Mouse (Mus musculus): ENCODE results near the gene Lrp6.

The Lrp6 gene

GRCm38 (mm10) chr6:134498518-134498917 is 68.2 kb downstream of the Lrp6 start:
- DNase-seq (ENCODE audit: low read depth in 1 of 2, low spot score in 2 of 2), result no peak

GRCm38 (mm10) chr6:134494828-134495698 is 71.7 kb downstream of the Lrp6 start:
- no peak for DNase-seq (ENCODE audit: low read depth in 1 of 2, low spot score in 2 of 2)

- DNase-seq (ENCODE audit: low read depth in 1 of 2, low spot score in 2 of 2), result no peak
Measured at GRCm38 (mm10) chr6:134489637-134490036, 77.1 kb downstream of the Lrp6 start.

GRCm38 (mm10) chr6:134489130-134489529 is 77.6 kb downstream of the Lrp6 start:
- DNase-seq (ENCODE audit: low read depth in 1 of 2, low spot score in 2 of 2), result no peak

- DNase-seq (ENCODE audit: low read depth in 1 of 2, low spot score in 2 of 2), result no peak
Measured at GRCm38 (mm10) chr6:134486318-134486717, 80.4 kb downstream of the Lrp6 start.

- no peak for DNase-seq (ENCODE audit: low read depth in 1 of 2, low spot score in 2 of 2)
Measured at GRCm38 (mm10) chr6:134479481-134479880, 87.3 kb downstream of the Lrp6 start.

GRCm38 (mm10) chr6:134473143-134473561 is 93.6 kb downstream of the Lrp6 start:
- DNase-seq (ENCODE audit: low read depth in 1 of 2, low spot score in 2 of 2), result no peak

- DNase-seq (ENCODE audit: low read depth in 1 of 2, low spot score in 2 of 2), result no peak
Measured at GRCm38 (mm10) chr6:134470857-134471256, 95.9 kb downstream of the Lrp6 start.

- DNase-seq (ENCODE audit: low read depth in 1 of 2, low spot score in 2 of 2), result no peak
Measured at GRCm38 (mm10) chr6:134469297-134469696, 97.5 kb downstream of the Lrp6 start.

GRCm38 (mm10) chr6:134466671-134467229 is 100.0 kb downstream of the Lrp6 start:
- no peak for DNase-seq (ENCODE audit: low read depth in 1 of 2, low spot score in 2 of 2)

GRCm38 (mm10) chr6:134461175-134461574 is 105.6 kb downstream of the Lrp6 start:
- no peak for DNase-seq (ENCODE audit: low read depth in 1 of 2, low spot score in 2 of 2)

GRCm38 (mm10) chr6:134458376-134458775 is 108.4 kb downstream of the Lrp6 start:
- DNase-seq (ENCODE audit: low read depth in 1 of 2, low spot score in 2 of 2), result no peak

GRCm38 (mm10) chr6:134454093-134454492 is 112.7 kb downstream of the Lrp6 start:
- no peak for DNase-seq (ENCODE audit: low read depth in 1 of 2, low spot score in 2 of 2)

- no peak for DNase-seq (ENCODE audit: low read depth in 1 of 2, low spot score in 2 of 2)
Measured at GRCm38 (mm10) chr6:134450661-134451119, 116.1 kb downstream of the Lrp6 start.

- no peak for DNase-seq (ENCODE audit: low read depth in 1 of 2, low spot score in 2 of 2)
Measured at GRCm38 (mm10) chr6:134449958-134450357, 116.8 kb downstream of the Lrp6 start.

GRCm38 (mm10) chr6:134448451-134448850 is 118.3 kb downstream of the Lrp6 start:
- no peak for DNase-seq (ENCODE audit: low read depth in 1 of 2, low spot score in 2 of 2)

- DNase-seq (ENCODE audit: low read depth in 1 of 2, low spot score in 2 of 2), result no peak
Measured at GRCm38 (mm10) chr6:134443925-134444324, 122.8 kb downstream of the Lrp6 start.

- no peak for DNase-seq (ENCODE audit: low read depth in 1 of 2, low spot score in 2 of 2)
Measured at GRCm38 (mm10) chr6:134443198-134443904, 123.4 kb downstream of the Lrp6 start.

GRCm38 (mm10) chr6:134442219-134442618 is 124.5 kb downstream of the Lrp6 start:
- no peak for DNase-seq (ENCODE audit: low read depth in 1 of 2, low spot score in 2 of 2)

- DNase-seq (ENCODE audit: low read depth in 1 of 2, low spot score in 2 of 2), result no peak
Measured at GRCm38 (mm10) chr6:134441716-134442115, 125.0 kb downstream of the Lrp6 start.

GRCm38 (mm10) chr6:134440023-134440422 is 126.7 kb downstream of the Lrp6 start:
- no peak for DNase-seq (ENCODE audit: low read depth in 1 of 2, low spot score in 2 of 2)
